Mouse (Mus musculus): ENCODE measurements at regions not wholly inside any gene's neighbourhood (a gene's known extent, or its start where the extent isn't known, plus 50 kb on each side); places are given as distances from the start of the nearest gene placed in this dataset.

DNA sequence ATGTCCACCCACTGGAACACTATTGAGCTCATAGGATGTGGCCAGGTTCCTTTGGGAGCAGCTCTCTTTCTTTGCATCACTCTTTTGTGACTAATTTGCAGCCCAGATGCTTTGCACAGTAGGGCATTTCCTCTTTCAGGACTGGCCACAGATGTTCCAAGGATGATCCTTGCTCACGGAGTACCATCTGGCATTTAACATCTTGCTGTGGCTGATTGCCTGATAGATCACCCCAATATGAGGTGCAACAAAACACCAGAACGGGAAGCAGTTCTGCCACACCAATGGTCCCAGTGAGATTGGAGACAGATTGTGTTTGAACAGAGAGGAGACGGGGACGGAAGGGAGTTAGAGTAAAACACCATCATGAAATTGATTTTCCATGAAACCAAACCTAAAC is 423.0 kb downstream of the Rwdd3 start:
- no peak for DNase-seq (ENCODE audit: low spot score in 2 of 2)

DNA sequence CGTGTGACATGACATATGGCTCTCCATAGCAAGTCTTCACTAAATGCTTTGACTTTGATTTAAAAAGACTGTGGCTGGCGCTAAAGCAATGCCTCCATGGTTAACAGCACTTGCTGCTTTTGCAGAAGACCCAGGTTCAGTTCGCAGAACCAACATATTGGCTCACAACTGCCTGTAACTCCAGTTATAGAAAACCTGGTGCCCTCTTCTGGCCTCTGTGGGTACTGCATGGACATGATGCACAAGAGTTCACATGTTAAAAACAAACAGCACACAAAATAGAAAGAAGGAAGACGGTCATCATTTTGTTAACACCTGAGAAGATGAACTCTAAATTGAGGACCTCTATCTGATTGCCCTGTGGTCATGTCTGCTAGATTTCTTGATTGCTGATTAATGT is 423.8 kb downstream of the Rwdd3 start:
- DNase-seq (ENCODE audit: low spot score in 2 of 2): no peak

- no peak for DNase-seq (ENCODE audit: low spot score in 2 of 2)
These were observed 438.2 kb downstream of the Rwdd3 start for GRCm38 (mm10) chr3:120733332-120733731.

- no peak for DNase-seq (ENCODE audit: low spot score in 2 of 2)
These were observed 439.1 kb downstream of the Rwdd3 start for GRCm38 (mm10) chr3:120732391-120732790.

- DNase-seq (ENCODE audit: low spot score in 2 of 2): no peak
These were observed 440.2 kb downstream of the Rwdd3 start for GRCm38 (mm10) chr3:120731287-120731686.

GRCm38 (mm10) chr3:120730225-120730624 is 441.3 kb downstream of the Rwdd3 start:
- DNase-seq (ENCODE audit: low spot score in 2 of 2): no peak

DNA sequence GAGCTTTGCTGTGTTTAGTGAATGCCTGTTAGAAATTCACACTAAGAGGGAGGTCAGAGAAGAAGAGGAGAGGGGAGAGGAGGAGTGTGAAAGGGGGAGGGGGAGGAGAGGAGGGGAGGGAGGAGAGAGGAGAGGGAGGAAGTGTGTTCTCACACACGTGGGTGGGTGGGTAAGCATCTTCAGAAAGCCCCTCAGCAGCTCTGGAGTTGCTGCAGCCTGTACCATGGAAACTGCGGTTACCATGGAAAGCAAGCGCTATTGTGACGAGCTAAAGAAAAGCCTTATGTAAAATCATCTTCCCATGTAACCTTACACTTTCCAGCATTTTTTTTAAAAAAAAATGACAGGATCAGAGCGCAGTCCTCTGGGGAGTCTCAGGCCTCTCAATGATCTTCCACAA is 441.8 kb downstream of the Rwdd3 start:
- DNase-seq (ENCODE audit: low spot score in 2 of 2): no peak

- no peak for DNase-seq (ENCODE audit: low spot score in 2 of 2)
These were observed 486.3 kb downstream of the Rwdd3 start for GRCm38 (mm10) chr3:120685227-120685626.

DNA sequence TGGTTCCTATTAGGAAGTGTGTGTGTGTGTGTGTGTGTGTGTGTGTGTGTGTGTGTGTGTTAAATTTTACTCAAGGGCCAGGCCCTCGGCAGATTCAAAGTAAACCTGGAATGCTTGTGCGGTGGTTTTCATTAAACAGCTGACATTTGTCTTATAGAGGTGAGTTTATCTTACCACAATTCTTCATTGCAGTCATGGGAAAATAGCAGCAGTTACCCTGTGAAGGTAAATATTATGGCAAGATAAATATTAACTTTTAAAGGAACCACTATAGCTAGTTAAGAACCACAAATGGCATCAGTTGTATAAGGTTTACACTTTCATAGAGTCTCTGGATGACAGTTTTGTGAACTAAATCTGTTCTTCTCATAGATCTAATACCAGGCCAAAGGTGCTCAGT is 495.6 kb downstream of the Rwdd3 start:
- DNase-seq (ENCODE audit: low spot score in 2 of 2): no peak

GRCm38 (mm10) chr3:120668654-120669053 is 502.8 kb downstream of the Rwdd3 start:
- DNase-seq (ENCODE audit: low spot score in 2 of 2): no peak

DNA sequence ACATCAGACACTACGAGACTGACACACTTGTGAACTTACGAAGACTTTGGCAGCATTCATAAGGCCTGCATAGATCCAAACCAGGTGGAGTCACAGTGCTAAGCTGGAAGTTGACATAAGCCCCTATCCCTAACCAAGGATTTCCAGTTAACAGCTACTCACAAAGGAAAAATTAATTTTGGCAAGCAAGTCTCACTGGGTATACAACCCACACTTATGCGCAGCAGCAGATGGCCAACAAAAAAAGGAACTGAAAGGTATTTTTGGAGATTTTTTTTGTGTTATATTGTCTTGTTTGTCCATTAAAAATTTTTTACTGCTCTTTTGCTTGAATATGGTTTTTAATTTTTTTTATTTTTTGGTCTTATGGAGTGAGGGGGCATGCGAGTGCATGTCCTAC is 509.0 kb downstream of the Rwdd3 start:
- DNase-seq (ENCODE audit: low spot score in 2 of 2): no peak

- no peak for DNase-seq (ENCODE audit: low spot score in 2 of 2)
These were observed 510.7 kb downstream of the Rwdd3 start for GRCm38 (mm10) chr3:120660776-120661175.

- no peak for DNase-seq (ENCODE audit: low spot score in 2 of 2)
These were observed 522.2 kb downstream of the Rwdd3 start for GRCm38 (mm10) chr3:120649047-120649868.

DNA sequence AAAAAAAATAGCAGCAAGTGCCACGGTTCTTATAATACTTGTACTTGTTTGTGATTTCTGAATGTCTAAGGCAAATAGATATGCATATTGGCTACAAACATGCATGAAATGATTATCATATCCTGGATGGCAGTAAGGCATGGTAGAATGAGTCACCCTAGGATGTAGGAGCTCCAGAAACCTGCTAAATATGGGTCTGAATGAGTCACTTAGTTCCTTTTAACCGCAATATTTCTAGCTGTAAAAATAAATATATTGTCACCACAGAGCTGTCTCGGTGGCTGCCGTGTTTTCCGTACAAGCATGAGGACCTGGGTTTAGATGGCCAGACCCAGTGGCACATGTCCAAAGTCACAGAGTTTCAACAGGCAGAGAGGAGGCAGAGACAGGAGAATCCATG is 523.1 kb downstream of the Rwdd3 start:
- no peak for DNase-seq (ENCODE audit: low spot score in 2 of 2)

- DNase-seq (ENCODE audit: low spot score in 2 of 2): no peak
These were observed 534.7 kb downstream of the Rwdd3 start for GRCm38 (mm10) chr3:120636669-120637305.

DNA sequence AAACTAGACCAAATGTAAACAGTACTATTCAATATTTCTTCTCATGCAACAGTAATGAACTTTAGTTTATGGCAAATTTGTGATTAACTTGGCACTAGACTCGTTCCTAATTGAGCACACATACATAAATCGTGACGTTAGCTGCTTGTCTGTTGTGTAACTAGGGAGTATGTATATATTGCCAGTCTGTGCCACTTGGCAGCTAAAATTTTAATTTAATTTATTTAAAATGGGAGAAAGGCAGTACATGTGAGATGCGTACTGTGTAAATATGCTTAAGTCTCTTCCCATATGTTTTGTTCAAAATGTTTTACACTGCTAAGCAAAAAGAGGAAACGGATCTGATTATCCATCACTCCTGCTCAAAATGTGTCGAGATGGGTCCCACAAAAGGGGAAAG is 553.1 kb downstream of the Rwdd3 start:
- DNase-seq (ENCODE audit: low spot score in 2 of 2): no peak

DNA sequence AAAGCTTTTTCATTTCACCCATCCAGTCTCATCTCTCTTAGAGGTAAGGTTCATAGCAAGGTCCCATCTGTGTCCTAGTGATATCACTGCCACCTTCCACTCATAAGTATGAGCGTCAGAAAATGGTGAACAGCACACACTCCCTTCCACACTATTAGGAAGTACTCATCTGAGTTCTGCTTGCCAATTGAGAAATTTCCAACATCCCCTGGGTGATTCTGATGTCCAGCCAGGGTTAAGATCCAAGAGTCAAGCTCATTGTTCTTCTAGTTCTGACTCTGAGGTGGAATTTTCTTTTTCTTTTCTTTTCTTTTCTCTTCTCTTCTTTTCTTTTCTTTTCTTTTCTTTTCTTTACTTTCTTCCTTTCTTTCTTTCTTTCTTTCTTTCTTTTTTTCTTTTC is 577.3 kb downstream of the Rwdd3 start:
- DNase-seq (ENCODE audit: low spot score in 2 of 2): no peak

- no peak for DNase-seq (ENCODE audit: low spot score in 2 of 2)
These were observed 580.3 kb downstream of the Rwdd3 start for GRCm38 (mm10) chr3:120591183-120591582.

DNA sequence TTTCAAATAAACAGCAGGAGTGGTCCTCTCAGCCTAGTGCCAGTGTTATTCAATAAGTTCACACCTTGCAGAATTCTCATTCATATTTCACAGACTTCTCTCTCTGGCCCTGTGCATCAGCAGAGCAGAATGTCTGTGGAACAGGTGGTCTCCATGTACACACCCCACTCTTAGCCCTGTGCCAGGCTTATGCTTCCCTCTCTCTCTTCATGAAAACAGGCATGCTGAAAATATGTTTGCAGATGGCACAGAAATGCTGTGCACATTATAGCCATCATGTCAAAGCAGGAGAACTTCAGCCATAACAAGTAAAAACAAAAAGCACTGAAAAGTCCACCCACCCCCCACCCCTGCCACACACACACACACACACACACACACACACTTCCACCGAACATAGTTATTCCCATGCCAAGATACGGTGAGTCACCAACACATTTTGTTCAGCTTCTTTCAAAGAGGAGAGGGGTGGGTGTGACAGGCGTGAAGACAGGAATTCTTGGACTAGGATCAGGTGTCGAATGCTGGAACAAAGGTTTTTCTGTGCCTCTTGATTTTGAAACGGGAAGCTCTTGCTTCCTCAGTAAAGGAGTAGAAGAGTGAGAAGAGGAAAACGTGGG is 600.6 kb downstream of the Rwdd3 start:
- DNase-seq (ENCODE audit: low spot score in 2 of 2): no peak

DNA sequence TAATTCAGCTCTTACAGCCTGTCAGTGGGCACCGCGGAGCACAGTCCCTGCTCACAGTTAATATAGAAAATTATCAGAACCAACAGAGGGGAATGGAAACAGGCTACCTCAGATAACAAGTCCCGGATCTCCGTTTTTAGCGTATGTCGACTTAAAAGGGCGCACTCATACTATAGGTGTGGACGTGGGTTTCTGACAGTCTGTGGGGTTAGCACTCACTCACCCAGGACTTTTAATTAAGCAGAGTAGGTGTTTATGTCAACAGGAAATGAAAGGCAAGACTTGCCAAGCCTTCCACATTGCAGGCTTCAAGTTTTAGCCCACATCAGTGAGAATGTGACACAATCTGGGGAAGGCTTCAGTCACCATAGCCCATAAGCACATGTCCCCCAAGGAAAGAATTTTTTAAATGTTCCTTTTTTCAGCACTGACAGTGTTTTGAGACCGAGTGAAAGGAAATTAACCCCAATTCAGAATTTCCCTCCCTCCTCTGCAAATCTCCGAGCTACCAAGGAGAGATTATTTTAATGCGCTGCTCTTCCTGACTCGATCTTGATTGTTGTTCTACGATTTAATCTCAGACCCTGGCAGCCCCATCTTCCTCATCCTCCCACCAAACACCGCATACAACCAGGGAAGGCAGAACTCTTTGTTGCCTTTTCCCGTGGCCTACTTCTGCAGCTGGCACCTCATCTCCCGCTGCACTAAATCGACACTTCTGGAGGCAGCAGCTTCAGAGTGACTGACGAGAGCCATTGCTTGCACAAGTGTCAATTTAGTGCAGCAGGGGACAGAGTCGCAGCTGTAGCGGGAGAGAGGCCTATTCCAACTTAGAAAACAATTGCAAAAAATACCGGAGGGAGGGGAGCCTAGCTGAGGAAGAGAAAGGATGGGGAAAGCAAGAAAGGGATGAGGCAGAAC is 629.7 kb downstream of the Rwdd3 start:
- no peak for DNase-seq (ENCODE audit: low spot score in 2 of 2)

DNA sequence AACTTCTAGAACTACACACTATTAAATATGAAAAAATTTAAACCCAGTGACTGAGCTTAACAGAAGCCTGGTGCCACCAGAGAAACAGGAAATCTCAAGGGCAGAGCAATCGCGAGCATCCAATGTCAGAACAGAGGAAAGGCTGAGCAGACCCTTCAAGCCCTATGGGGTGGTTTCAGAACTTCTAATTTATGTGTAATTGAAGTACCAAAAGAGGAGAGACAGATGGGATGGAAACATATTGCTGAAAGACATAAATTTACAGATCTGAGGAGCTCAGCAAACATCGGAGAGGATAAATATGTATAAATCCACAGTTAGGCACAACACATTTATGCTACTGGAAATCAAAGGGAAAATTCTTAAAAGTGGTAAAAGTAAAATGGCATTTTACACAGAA is 637.6 kb downstream of the Rwdd3 start:
- DNase-seq (ENCODE audit: low spot score in 2 of 2): no peak
